Mouse (Mus musculus) 416B (cell line): ENCODE measurements at regions not wholly inside any gene's neighbourhood (a gene's known extent, or its start where the extent isn't known, plus 50 kb on each side); places are given as distances from the start of the nearest gene placed in this dataset.
A peak's percentile ranks its signal among the peaks of the same experiment; 100 is the strongest.

Source experiments
- DNase-seq: peaks from one replicate; pipeline ENCODE4 v3.0.0; 2011; ENCODE audit warnings: low read depth

GRCm38 (mm10) chr7:62572316-62572715 is 108.0 kb upstream of the Peg12 start:
- DNase-seq, result peak; percentile 29

GRCm38 (mm10) chr7:62571759-62572158 is 107.4 kb upstream of the Peg12 start:
- DNase-seq, result peak; percentile 19

- peak; percentile 66 for DNase-seq
These were observed 77.9 kb upstream of the Peg12 start for GRCm38 (mm10) chr7:62542187-62542586.
